Mouse (Mus musculus) small intestine, adult 10 weeks (tissue): ENCODE measurements around the gene Txndc16. TPM values are rescaled to one million over a fixed set of nuclear protein-coding genes. Genes with fewer than 3 reads are reported as not detected.

ENCODE experiments used
- polyA plus RNA-seq: library from polyadenylated mRNA; stranded (reverse); fragments of 350-450 nt; fragmentation: Illumina TruSeq; extraction: RNeasy Lipid Tissue Mini Kit (QIAGEN cat#74804); gene quantifications from one replicate; pipeline ENCODE4 v1.2.3, GENCODE M21; 2014; ENCODE audit warnings: low replicate concordance

Txndc16 gene
- 15.2 TPM for polyA plus RNA-seq

DNA sequence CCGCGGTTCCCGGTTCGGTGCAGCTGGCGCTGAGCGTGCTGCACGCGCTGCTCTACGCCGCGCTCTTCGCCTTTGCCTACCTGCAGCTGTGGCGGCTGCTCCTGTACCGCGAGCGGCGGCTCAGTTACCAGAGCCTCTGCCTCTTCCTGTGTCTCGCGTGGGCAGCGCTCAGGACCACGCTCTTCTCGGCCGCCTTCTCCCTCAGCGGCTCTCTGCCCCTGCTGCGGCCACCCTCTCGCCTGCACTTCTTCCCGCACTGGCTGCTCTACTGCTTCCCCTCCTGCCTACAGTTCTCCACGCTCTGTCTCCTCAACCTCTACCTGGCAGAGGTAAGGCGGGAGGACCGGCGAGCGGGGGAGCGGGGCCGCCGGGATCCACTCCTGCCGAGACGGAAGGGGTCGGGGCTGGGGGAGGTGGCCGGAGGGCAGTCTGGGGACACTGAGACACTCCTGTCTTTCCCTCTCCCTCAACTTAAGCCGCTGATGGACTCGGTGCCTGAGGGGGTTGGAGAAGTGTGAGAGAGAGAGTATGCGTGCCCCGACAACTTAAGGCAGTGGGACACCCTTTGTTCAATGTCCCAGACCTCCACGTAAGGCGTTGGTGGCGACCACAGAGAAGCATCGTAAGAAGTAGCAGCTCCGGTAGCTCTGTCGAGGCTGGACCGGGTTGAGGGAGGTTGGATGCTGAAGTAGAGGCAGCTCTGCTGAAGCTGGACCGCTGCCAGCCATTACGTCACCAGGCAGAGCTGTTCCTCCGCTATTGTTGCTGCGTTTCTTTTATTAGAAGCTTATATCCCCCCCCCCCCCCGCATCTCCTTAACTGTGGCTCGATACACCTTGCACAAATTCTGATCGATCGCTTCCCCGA is at the start of gene Txndc16:
Gene Txndc16, minus strand, starts transcription at position 239 of the 867 bp plus-strand sequence.

DNA sequence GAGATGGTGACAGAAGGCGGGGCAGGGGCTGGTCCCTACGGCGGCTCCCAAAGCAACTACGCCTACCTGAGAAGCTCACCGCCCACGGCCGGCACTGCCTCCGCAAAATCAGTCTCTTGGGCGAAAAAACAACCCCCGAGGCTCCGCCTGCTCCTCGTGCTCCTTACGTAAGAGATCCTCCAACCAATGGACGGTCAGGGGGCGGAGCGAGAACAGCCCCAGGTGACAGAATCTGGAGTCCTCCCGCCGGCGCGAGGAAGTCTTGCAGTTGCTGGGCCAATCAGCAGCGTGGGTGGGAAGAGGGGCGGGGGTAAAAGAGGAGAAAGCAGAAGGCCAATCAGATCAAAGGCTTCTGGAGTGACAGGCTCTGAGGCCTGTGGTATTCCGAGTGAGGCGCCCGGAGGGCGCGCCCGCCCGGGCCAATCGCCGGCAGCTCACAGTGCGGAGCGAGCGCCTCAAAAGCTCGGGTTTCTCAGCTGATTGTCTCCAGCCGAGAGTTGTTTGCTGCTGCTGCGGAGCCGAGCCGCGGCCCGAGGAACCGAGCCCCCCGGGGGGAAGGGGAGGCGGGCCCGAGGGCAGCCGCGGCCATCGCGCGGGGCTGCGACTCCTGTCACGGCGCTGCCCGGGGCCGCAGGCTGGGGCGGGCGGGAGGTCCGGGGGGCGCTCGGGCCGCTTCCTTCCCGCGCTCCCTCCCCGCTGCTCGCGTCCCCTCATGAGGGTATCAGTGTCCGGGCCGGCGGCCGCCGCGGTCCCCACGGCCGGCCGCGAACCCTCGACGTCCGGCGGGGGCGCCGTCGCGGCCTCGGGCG is 643 bp downstream of the Txndc16 start, which contains the start of gene Gpr137c:
Gene Gpr137c, plus strand, starts transcription at position 437 of the 809 bp plus-strand sequence.

Other genes starting within 250 kb of the Txndc16 start
- gene Ptger2, start 232.1 kb downstream of the Txndc16 start, polyA plus RNA-seq: 2.5 TPM
- gene Gpr137c, start 611 bp downstream of the Txndc16 start, polyA plus RNA-seq: 0.82 TPM
- 130 TPM for gene Ero1l, start 98.4 kb upstream of the Txndc16 start, polyA plus RNA-seq
- gene Psmc6, start 109.5 kb upstream of the Txndc16 start, polyA plus RNA-seq: 581 TPM
- 56.2 TPM for gene Styx, start 130.8 kb upstream of the Txndc16 start, polyA plus RNA-seq
- gene Gnpnat1, start 184.6 kb upstream of the Txndc16 start, polyA plus RNA-seq: 127 TPM